Mouse (Mus musculus) kidney, adult 9 months (tissue): Measurements from ENCODE around the gene Hist1h2af.

Experiments
- DNase-seq: peaks from one replicate; pipeline ENCODE4 v3.0.0; 2022

Gene Hist1h2af

DNA sequence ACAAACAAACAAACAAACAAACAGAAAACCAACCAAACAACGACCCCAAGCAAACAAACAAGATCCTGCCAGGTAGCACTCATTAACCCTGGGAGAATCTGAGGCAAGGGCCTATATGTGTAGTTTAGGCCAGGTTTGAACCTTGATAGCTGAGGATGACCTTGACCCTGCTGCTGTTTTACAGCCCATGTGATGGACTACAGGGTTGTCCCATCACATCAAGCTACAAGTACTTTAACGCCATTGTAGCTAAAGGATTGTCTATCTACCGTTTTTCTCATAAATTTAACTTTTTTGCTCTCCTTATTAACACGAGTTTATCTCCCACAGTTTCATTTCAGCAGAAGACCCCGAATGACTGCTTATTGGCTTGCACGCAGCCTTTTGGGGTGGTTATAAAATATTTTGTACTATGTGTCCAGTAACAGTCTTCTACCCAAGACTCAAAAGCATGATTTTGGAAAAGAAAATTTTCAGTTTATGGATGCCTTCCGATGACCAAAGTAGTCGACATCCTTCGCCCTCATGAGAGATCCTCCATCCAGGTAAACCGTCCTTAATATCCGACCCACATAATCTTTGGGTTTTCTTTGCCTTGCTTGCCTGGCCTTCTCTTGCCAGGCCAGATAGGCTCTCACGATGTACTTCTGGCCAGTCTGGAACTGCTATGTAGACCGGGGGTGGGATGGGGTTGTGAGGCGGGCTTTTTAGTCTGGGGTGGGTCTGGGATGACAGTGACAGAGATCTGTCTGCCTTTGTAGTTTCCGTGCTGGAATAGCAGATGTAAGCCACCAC is 17.7 kb upstream of the Hist1h2af start:
- no peak for DNase-seq

DNA sequence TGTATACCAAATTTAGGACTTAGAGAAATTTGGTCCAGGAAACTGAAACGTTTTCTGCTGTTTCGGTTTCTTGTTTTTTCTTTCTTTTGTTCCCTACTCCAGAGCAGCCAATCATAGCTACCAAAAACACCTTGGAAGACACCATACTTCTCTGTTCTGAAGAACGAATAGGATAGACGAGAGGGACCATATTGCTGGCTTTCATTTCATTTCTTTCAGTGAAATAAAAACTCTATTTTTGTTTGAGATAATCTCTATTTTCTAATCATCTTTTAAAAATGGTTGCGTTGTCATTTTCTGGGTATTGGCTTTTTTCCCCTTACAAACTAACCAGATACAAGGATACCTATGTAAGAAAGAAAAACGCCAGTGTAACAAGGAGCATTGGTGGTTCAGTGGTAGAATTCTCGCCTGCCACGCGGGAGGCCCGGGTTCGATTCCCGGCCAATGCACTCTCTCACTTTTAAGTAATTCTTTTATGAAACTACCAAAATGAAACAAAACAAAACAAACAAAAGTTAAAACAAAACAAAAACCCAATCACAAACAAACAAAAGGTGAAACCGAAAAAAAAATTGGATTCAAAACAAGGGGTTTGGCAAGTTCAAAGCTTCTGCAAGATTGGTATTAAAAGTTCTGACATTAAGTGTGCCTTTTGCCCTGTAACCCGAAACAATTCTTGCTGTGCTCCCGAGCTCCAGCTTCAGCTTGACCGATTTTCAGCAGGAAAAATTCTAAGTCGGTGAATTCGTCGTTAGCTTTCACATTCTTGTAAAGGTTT is 16.7 kb upstream of the Hist1h2af start:
- DNase-seq = peak; percentile 85

DNA sequence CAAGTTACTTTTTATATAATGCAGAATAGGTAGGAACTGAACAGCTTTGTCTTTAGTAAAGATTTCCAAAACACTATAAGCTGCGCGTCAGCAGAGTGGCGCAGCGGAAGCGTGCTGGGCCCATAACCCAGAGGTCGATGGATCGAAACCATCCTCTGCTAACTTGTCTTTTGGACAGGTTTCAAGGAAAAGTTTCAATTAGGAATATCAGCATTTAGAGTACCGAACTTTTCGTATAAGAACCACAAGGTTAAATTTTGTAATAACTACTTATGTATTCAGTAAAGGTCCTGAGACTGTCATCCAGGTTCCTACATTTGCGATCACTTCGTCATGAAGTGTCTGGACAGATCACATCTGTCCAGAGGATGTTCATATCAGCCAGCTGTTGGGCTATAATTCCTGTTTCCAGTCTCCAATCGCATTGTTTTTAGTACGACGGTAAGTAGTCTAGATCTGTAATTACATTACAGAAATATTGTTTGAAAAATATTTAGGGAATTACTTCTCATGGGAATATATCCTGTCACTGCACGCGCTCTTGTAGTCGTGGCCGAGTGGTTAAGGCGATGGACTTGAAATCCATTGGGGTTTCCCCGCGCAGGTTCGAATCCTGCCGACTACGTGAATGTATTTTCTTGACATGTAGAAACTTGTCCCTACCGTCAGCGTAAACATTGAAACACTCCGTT is 16.0 kb upstream of the Hist1h2af start:
- DNase-seq = peak; percentile 94

DNA sequence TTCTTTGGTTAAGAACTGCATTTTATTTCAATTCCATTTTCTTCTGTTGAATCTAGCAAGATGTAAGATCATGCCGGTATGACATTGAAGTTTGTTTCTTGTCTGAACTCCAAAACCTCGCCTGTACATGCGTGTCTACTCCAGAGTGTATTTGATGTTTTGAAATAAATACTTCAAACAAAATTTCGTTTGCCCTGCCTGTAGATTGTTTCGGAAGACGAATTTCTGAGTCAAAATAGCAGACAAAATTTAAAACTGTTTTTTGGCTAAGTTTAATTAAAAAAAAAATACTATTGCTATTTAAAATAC is 15.5 kb upstream of the Hist1h2af start:
- no peak for DNase-seq

DNA sequence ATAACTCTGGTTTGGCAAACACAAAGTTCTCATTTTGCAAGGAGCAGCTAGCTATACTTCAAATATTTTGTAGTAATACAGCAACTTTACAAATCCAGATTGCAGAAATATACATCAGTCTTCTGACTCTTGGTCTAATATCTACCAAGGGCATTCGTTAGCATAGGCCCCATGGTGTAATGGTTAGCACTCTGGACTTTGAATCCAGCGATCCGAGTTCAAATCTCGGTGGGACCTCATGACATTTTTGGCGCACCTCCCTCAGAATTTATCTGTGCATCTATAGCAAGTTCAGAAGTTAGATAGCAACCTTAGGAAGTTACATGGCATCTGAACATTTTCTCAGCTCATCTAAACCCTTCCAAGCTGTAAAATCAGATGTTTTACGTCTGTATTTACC is 14.8 kb upstream of the Hist1h2af start:
- DNase-seq = peak; percentile 85

DNA sequence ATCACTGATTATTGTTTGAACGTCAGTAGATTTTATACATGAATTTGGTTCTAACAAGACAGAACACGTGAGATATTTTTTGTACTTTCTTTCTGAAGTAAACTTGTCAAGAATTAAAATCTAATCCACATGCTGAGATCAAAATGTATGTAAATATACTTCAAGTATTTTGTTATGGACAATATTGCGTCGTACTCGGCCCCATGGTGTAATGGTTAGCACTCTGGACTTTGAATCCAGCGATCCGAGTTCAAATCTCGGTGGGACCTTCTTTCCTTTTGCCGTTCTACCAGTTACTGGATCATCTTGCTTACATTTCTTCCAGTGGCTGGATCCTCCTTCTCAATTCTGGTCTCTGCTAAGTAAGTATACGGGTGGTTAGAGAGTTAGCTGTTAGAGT is 14.3 kb upstream of the Hist1h2af start:
- DNase-seq = peak; percentile 86

DNA sequence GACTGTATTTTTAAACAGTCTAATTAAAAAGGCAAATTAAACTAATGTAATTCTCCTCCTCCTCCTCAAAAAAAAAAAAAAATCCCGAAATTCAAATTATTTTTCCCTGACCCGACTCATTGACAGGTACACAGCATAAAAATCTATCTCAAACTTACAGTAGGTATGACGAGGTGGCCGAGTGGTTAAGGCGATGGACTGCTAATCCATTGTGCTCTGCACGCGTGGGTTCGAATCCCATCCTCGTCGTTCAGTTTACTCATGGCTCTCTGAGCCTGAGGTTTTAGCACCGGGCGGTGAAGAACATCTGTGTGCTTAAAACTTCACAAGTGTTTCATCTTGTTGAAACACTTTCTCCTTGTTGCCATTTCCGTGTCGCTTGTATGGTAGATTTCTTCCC is 12.0 kb upstream of the Hist1h2af start:
- peak; percentile 79 for DNase-seq

DNA sequence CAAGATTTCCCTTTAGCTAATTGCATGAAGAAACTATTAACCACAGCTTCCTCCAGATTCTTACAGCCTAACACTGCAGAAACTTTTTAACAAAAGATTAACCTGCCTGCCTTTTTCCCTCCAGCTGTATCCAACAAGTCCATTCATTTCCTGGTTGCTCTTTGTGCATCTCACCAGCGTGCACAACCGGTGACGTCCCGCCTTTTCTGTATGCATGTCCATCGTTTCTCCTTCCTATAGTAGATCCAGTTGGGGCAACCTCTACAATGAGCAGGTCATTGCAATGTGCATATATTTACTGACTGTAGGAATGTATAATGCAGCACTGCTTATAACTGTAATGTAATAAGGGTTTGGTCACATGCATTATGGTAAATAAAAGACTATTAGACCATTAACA is 9.7 kb upstream of the Hist1h2af start:
- DNase-seq = no peak

DNA sequence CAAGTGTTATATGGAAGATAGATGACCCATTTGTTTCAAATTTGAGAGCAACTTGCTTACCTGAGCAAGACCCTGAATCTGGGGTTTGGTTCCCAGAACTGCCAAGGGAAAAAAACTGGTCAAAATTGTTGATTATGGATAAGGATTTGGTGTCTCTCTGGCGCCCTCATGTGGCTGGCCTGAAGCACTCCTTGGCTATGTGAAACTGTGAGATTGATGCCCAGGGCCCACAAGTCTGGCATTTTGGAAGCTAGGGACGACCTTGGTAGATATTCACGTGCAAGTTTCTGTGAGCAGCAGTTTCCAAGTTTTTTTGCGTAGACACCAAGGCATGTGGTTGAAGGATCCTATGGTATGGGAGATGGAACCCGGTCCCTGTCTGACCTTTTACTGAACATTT is 9.1 kb upstream of the Hist1h2af start:
- DNase-seq = peak; percentile 68

DNA sequence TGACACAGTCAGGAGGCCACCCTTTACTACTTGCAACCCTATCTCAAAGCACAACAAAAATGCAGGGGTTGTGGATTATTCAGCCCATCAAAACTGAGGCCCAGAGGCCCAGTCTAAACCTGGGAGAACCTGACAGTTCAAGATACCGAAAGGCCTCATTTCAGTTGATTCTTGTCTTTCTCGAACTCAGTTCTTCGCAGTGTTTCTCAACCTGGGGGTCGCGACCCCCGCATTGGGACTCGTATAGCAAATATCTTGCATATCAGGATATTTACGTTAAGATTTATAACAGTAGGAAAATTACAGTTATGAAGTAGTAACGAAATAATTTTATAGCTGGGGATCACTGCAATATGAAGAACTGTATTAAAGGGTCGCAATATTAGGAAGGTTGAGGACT is 7.8 kb upstream of the Hist1h2af start:
- no peak for DNase-seq

DNA sequence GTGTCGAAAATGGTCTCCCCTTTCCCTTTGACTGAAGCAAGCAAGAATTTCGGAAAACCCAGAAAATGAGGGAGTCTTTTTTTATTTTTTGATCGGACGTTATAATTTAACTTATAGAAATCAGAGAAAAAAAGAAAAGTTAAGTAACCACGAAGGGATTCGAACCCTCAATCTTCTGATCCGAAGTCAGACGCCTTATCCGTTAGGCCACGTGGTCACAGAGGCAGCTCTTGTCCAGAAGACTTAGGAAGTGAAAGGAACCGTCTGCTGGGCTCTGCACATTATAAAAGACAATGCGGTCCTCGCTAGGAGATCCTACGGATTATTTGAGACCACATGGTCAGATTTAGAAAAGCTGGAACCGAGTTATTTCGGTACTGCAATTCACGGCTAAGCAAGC is 7.4 kb upstream of the Hist1h2af start:
- peak; percentile 94 for DNase-seq

DNA sequence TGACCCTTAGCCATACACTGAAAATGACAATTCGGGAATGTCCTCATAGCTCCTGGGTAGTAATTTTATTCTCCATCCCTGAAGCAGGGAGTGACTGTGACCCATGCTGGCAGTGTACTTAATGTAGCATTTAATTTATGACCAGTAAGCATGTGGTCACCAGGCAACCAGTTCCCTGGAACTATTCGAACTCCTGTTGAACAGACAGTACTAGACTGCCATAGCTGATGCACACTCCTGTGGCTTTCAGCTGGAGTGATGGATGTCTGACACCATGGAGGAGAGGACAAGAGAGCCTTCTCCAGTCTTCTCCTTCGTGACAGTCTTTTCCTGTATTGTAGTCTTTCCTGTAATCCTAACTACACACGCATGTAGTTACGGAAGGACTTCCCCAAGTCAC is 4.7 kb upstream of the Hist1h2af start:
- DNase-seq = peak; percentile 22

DNA sequence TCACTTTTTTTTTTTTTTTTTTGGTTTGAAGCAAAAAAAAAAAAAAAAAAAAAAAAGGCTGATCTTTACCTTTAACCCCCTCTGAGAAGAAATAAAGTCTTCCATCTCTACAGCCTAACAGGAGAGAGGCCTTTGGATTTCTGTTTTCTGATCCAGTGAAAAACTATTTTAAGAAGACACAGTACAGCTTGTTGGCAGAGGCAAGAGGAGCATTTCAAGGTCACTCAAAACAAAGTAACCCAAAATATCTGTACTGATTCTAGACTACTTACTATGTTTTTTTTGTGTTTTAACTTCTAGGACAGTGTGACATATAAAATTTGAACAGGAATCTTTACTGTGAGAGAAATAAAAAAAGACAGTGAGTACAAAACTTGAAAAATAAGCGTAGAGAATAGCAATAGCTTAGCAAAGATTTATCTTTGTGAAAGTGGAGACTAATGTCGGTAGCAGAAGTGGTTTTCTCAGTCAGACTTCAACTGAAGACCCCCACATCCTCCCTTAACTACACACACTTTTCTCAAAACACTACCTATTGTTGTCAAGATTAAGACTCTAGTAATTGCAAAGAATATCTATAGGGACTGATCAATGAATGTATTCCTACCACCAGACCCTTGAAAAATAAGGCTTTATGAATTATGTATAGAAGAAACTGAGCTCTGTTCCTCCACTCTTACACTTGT is 4.1 kb upstream of the Hist1h2af start:
- DNase-seq = no peak

DNA sequence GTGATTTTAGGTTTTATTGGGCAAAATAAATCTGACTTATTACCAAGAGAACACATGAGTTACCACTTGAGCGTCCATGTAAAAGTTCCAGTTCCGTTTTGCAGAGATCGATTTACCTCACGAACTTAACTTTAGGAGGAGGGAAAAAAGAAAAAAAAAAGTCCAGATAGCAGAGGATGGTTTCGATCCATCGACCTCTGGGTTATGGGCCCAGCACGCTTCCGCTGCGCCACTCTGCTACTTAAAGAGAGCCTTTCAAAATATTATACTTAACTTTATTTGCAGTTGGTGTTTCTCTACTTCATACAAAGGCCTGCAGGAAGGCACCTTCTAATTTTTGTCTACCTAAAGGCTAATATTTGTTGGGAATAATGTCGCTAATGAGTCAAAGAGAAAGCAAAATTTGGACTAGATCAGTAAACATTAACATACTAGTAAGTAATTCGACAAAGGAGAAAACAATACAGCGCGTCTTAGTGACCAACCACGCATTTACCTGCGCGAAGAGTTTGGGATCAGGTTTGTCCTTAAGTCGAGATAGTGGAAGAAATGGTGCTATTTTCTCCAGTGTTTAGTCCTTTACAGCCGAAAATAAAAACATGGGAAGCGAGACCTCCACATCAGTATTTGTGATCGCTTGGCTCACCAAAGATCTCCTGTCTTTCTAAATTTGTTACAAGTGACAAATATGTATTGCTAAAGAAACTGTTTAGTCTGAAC is 3.4 kb upstream of the Hist1h2af start:
- peak; percentile 74 for DNase-seq

DNA sequence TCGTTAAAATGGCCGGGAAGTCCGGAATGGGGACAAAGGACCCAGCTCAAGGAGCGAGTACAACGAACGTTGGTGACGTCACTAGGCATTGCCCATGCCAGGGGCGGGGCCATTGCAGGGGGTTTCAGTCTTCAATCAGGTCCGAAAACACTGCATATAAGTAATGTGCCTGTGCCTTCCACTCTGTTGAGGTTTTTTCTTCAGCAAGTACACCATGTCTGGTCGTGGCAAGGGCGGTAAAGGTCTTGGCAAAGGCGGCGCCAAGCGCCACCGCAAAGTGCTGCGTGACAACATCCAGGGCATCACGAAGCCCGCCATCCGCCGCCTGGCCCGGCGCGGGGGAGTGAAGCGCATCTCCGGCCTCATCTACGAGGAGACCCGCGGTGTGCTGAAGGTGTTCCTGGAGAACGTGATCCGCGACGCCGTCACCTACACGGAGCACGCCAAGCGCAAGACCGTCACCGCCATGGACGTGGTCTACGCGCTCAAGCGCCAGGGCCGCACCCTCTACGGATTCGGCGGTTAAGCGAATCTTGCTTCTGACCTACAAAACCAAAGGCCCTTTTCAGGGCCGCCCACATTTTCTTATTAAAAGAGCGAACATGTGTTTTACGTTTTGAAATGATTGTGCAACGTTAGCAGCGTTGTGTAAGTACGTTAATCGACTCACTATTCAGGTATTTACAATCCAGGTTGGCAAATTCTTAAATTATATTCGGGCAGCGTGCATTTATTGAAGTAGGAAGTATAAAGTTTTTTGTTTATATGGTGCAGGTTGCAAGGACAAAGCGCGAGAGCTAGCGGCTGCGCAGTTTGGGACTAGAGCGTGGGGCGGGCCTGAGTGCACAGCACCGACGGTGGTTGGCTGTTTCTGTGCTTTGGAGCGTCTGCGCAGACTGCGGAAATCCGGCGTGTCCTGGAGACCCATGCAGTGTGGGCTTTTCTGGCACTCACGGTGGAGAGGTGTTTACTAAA is 2.5 kb upstream of the Hist1h2af start, which contains the start of gene Hist1h4h:
Gene Hist1h4h (plus strand): TSS at position 150 of the 975 bp plus-strand sequence.
- DNase-seq = peak; percentile 98

DNA sequence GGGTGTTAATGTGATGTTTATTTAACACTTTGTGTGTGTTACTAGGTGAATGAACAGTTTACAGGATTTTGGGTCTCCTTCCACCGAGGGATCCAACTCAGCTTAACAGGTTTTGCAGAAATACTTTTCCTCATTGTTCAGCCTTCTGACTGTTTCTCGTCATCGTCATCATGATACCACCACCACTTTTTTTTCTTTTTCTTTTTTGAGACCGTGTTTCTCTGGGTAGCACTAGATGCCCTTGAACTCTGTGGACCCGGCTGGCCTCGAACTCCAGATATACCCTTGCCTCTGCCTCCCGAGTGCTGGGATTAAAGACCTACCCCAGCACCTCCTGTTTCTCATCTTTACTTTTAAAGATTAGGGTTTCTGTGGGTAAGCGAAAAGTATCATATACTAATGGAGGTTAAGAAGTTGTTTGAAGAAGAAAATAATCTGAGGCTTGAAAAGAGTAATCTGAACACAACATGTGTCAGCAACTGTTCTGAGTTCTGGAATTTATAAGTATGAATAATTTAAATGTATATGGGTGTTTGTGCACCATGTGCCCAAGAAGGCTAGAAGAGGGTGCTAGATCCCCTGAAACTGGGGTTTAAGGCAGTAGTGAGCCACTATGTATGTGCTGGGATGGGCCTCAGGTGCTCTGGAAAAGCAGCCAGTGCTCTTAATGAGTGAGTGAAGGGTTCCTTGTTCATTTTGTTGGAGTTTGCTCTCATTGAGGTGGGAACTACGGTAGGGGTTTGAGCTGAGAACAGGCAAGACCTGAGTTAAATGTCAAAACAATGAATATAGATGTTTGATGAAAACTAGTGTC is 1.2 kb upstream of the Hist1h2af start:
- no peak for DNase-seq

DNA sequence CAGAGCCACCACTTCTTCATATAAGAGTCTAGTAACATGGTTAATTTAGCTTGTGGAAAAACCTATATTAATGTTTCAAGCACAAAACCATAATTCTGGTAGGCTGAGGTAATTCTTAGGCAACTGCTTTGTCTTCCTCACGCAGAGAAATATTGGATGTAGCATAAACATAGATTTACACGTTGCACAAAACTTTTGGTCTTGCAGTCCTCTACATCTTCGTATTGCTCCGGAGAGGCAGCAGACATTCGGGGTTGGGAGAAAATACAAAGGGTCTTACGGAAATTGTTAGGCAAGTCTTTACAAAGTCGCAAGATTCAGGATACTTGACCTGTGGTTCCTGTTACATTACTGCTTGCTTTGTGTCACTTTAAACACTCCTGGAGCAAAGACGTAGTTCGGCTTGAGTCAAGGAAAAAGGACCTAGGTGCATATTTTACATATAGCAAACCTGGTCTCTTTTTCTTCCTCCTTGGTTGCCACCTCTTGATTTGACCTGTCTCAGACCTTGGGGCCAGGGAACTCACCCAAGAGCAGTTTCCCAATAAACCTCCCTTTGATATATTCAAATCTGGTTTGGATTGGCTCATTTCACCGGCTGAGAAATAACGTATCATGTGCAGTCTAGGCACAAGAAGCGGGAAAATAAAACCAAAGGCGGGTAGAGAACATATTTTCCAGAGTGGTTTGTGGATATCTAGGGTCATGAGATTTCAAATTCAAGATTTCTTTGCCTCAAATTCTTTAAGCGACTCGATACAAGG is 844 bp downstream of the Hist1h2af start:
- peak; percentile 36 for DNase-seq

DNA sequence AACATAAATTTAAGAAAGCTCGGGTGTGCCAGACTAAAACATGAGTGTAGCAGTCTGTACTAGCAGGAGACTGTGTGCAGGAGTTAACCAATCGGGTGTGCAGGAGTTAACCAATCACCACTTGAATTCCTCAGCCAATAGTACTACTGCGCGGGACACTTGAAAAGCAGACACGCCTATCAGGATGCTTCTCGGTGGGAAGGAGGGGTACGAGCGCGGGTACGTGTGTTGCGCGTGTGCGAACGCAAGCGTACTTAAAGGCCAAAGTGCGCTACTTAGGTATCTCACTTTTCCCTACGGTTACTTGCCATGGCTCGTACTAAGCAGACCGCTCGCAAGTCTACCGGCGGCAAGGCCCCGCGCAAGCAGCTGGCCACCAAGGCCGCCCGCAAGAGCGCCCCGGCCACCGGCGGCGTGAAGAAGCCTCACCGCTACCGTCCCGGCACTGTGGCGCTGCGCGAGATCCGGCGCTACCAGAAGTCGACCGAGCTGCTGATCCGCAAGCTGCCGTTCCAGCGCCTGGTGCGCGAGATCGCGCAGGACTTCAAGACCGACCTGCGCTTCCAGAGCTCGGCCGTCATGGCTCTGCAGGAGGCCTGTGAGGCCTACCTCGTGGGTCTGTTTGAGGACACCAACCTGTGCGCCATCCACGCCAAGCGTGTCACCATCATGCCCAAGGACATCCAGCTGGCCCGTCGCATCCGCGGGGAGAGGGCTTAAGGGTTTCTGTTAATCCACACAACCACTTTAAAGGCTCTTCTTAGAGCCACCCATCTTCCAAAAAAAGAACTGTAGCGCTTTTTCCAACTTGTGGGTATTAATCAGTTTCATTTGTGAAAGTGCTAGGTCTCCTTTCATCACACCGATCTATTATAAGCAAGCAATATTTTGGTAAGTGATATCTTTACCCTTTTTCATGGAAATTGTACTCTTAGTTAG is 1.7 kb downstream of the Hist1h2af start, which contains the start of gene Hist1h3g:
Gene Hist1h3g (plus strand): TSS at position 286 of the 939 bp plus-strand sequence.
- DNase-seq = peak; percentile 82
